Mouse (Mus musculus) midbrain, postnatal 0 days (tissue): Measurements from ENCODE around the gene Apoc2. TPM values are rescaled to one million over a fixed set of nuclear protein-coding genes. Genes with fewer than 3 reads are reported as not detected.
A peak's percentile ranks its signal among the peaks of the same experiment; 100 is the strongest.

Experiments
- ATAC-seq: fragments of 200-750 bp; cut with Nextera tagmentation; 2 replicates; pipeline ENCODE4 v1.8.0; 2017; ENCODE audit warnings: moderate number of reproducible peaks, mild to moderate bottlenecking, moderate TSS enrichment, moderate library complexity; ENCODE audit not compliant: low FRiP score
- DNase-seq: peaks from one replicate; pipeline ENCODE4 v3.0.0-alpha.2; 2015; ENCODE audit warnings: low spot score
- H3K27ac ChIP-seq: fragments of 300-500 bp; sonication (generic); 2 replicates; pipeline ENCODE4 v1.5.1; 2014; ENCODE audit warnings: low read depth, mild to moderate bottlenecking, low read length, mixed read lengths
- H3K27me3 ChIP-seq: fragments of 300-500 bp; sonication (generic); 2 replicates; pipeline ENCODE4 v1.6.1; 2014; ENCODE audit warnings: low read length, control low read depth, mixed read lengths; ENCODE audit not compliant: insufficient read depth
- H3K36me3 ChIP-seq: fragments of 300-500 bp; sonication (generic); 2 replicates; pipeline ENCODE4 v1.6.1; 2014; ENCODE audit warnings: low read length, control low read depth, mixed read lengths; ENCODE audit not compliant: insufficient read depth
- H3K4me1 ChIP-seq: fragments of 300-500 bp; sonication (generic); 2 replicates; pipeline ENCODE4 v1.6.1; 2014; ENCODE audit warnings: mild to moderate bottlenecking, control low read depth, antibody characterized with exemption, low read length, mixed read lengths; ENCODE audit not compliant: insufficient read depth
- H3K4me2 ChIP-seq: fragments of 300-500 bp; sonication (generic); 2 replicates; pipeline ENCODE4 v1.6.1; 2014; ENCODE audit warnings: low read depth, mild to moderate bottlenecking, low read length, mixed read lengths; ENCODE audit not compliant: poor library complexity, severe bottlenecking
- H3K4me3 ChIP-seq: fragments of 300-500 bp; sonication (generic); 2 replicates; pipeline ENCODE4 v1.5.1; 2014; ENCODE audit warnings: low read depth, mild to moderate bottlenecking, low read length, moderate library complexity
- H3K9ac ChIP-seq: fragments of 300-500 bp; sonication (generic); replicated peaks from 2 replicates; pipeline ENCODE4 v1.6.1; 2014; ENCODE audit warnings: mild to moderate bottlenecking, low read length, moderate library complexity, mixed read lengths; ENCODE audit not compliant: poor library complexity, severe bottlenecking
- H3K9me3 ChIP-seq: fragments of 300-500 bp; sonication (generic); 2 replicates; pipeline ENCODE4 v1.6.1; 2016; ENCODE audit warnings: low read length, control low read depth
- CTCF ChIP-seq: IDR thresholded peaks from 2 replicates; pipeline ENCODE4 v1.5.1; 2016; ENCODE audit warnings: antibody characterized with exemption, mild to moderate bottlenecking
- WGBS: fragments of 180-500 bp; shearing (Covaris S2); extraction: QIAGEN DNeasy Blood & Tissue Kit; methylation state at CpG from one replicate; pipeline ENCODE4 v1.1.7; 2014; 5-methylcytosine and 5-hydroxymethylcytosine counted together
- polyA plus RNA-seq: library from polyadenylated mRNA; unstranded; fragments of >200 nt; fragmentation: Nextera tagmentation; extraction: Ambion mirVana; gene quantifications from 2 replicates; pipeline ENCODE4 v1.2.1, GENCODE M21; 2015
- total RNA-seq: library from RNA; depleted of rRNA; stranded (reverse); fragments of >200 nt; gene quantifications from 2 replicates; pipeline ENCODE4 v1.2.3, GENCODE M21; 2014

The Apoc2 gene
- total and polyA plus RNA-seq, 2 experiments from 2014 or later = 0.30 TPM; not detected in 1

DNA sequence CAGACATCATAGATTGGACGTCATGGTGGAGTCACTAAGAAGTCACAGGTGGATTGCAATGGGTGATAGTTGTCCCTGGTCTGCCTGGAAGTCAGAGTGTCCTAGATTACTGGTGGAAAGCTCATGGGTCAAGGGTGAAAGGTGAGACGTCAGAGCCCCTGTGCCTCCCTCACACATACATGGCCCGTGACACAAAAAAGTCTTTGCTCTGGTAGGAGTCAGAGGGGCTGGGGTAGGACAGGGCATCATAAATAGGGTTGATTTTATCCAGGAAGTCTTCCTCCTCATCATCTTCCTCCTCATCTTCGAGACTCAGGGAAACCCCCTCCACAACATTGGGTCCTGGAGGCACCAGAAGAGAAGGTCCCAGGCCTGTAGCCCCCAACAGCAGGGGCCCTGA lies 39.6 kb upstream of the Apoc2 start:
- DNase-seq (no peak), ATAC-seq (no peak)
- 97% methylated on average over 4 of the region's 4 CpGs for WGBS
- Histone ChIP-seq H3K27ac (no peak overlapping the region), H3K9ac (no peak overlapping the region), H3K36me3 (no peaks in the 10 kb centered on the region), H3K4me3 (no peak overlapping the region), H3K27me3 (no peaks in the 10 kb centered on the region), H3K9me3 (0 out of 2 replicates have a peak, but pooled peaks cover 3% of the 10 kb centered on the region), H3K4me2 (no peak overlapping the region), H3K4me1 (no peaks in the 10 kb centered on the region; the same call in 1 of the 2 replicates)
- no peak for TF ChIP-seq CTCF

DNA sequence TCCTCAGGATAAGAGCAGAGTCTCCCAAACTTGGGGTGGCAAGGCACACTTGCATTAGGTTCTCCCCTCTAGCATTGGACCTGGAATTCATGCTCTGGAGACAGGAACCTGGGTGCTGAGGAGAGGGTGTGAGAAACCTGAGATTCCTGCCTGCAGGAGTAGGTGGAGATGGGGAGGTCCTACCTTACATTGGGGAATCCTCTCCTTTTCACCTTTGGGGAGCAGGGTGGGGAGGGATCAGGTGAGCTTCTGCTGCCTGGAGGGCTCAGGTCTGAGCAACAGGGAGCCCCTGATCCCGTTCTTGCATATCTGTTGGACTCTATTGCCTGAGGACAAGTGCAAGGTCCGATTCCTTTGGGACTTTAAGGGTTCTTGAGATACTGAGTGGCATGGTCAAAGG lies 39.1 kb upstream of the Apoc2 start:
- no peak for TF ChIP-seq CTCF
- H3K9me3 ChIP-seq = 0 out of 2 replicates have a peak, but pooled peaks cover 3% of the 10 kb centered on the region
- 85% methylated on average over 2 of the region's 2 CpGs for WGBS
- ATAC-seq (no peak), DNase-seq (no peak)
- H3K36me3 ChIP-seq = peaks cover 5% of the 10 kb centered on the region; the same call in 1 of the 2 replicates
- H3K4me1 ChIP-seq = no peaks in the 10 kb centered on the region; the same call in 1 of the 2 replicates
- no peaks in the 10 kb centered on the region for H3K27me3 ChIP-seq
- peak overlapping the region; percentile 54; the same call in 1 of the 2 replicates for H3K9ac ChIP-seq
- H3K4me2 ChIP-seq = peak overlapping the region; percentile 46; the same call in 1 of the 2 replicates
- peak overlapping the region; percentile 88 for H3K27ac ChIP-seq
- no peak overlapping the region for H3K4me3 ChIP-seq

DNA sequence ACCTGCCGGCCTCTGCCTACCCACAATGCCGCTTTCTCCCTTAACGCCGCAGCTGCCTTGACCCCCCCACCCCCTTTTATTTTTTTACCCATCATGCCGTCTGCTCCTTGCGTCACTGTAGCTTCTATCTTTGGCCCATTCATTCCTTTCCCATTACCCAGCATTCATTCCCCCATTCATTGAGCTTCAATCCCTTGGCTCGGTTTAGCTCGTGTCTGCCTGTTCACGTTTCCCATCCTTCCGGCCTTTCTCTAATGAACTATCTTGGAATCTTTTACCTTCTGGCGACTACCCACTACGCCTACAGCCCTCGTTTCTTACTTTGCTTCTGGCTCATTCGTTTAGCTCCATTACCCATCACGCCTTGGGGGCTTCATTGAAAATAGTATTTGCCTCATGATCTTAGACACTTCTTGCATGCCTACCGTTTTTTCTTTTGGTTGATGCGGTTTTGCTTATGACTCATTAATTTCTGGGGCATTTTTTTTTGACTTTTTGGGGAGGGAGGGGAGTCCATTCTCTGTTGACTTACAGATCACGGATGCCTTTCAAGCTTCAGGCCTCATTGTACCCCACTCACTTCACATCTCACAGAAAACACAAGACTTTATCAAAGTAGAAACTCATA lies 38.4 kb upstream of the Apoc2 start:
- 0 out of 2 replicates have a peak, but pooled peaks cover 2% of the 10 kb centered on the region for H3K9me3 ChIP-seq
- WGBS = 5% methylated on average over 18 of the region's 18 CpGs
- H3K4me2 ChIP-seq = peak overlapping the region; percentile 46
- peak overlapping the region; percentile 28 for H3K4me3 ChIP-seq
- no peaks in the 10 kb centered on the region; the same call in 1 of the 2 replicates for H3K4me1 ChIP-seq
- DNase-seq = no peak
- peaks cover 10% of the 10 kb centered on the region for H3K36me3 ChIP-seq
- peak overlapping the region; percentile 88 for H3K27ac ChIP-seq
- no peaks in the 10 kb centered on the region for H3K27me3 ChIP-seq
- no peak for ATAC-seq
- TF ChIP-seq CTCF = no peak
- H3K9ac ChIP-seq = peak overlapping the region; percentile 54; the same call in 1 of the 2 replicates

DNA sequence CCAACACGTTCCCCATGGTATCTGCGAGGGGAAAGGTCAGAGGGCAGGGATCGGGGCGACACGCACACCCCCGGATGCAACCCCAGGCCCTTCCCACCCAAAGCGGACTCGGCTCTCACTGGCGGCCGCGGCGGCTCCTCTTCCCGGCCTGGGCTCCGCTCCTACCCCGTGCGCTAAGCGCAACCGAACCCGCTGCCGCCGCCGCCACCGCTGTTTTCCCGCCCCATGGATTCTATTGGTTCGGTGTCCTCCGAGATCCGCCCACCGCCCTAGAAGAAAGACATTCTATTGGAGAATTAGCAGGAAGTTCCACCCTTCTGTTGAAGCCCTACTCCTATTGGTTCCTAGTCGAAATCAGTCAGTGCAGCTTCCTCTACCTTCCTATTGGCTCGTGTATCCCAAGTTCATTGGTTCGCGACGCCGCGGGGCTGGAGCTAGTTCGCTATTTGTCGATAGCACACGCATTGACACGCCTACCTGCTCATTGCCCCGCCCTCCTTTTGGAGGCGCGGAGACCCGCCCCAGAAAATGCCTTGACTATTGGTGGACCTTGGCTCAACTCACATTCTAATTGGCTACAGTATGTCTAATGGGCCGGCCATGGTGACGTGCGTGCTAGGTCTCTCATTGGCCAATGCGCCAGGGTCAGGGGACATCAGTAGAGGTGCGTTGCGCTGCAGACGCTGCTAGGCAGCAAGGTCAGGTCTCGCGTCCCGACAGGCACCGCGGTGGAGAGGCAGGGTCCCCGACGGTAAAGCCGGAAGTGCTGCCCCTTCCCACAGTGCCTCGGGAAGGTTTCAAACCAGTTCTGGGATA lies 37.7 kb upstream of the Apoc2 start, which contains the start of gene Tomm40:
Gene Tomm40 (minus strand): TSS at position 200 of the 816 bp plus-strand sequence.
- Histone ChIP-seq H3K4me1 (no peaks in the 10 kb centered on the region; the same call in 1 of the 2 replicates), H3K9me3 (no peaks in the 10 kb centered on the region), H3K27me3 (no peaks in the 10 kb centered on the region), H3K4me3 (peak within 1 kb of the TSS; percentile 99), H3K36me3 (peaks cover 13% of the 10 kb centered on the region), H3K9ac (peak within 1 kb of the TSS; percentile 92), H3K4me2 (peak within 1 kb of the TSS; percentile 97), H3K27ac (peak within 1 kb of the TSS; percentile 88)
- peak; percentile 100 for DNase-seq
- TF ChIP-seq CTCF = no peak
- ATAC-seq = peak; percentile 98
- under 1% methylated on average over 58 of the region's 59 CpGs for WGBS

DNA sequence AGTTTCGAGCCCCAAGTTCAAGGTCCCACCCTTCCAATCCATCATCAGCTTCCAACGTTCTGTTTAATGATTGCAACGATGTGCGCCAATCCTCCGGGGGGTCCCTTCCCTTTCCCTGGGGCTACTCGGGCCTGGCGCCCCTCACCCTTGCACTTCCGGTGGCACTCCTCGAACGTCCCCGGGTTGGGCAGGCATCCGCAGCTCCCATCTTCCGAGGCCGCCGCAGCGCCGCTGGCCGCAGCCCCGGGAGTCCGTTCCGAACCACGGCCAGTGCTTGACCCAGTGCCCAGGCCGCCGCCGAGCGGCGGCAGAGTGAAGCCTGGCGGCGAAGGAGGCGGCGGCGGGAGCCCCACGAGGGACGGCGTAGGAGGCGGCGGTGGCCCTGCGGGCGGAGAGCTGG lies 37.1 kb upstream of the Apoc2 start:
- no peak for TF ChIP-seq CTCF
- Histone ChIP-seq H3K36me3 (peaks cover 14% of the 10 kb centered on the region), H3K9ac (peak overlapping the region; percentile 92), H3K27me3 (no peaks in the 10 kb centered on the region), H3K9me3 (no peaks in the 10 kb centered on the region), H3K4me1 (no peaks in the 10 kb centered on the region; the same call in 1 of the 2 replicates), H3K4me3 (peak overlapping the region; percentile 99), H3K4me2 (peak overlapping the region; percentile 97), H3K27ac (peak overlapping the region; percentile 80)
- DNase-seq (peak; percentile 6), ATAC-seq (no peak)
- under 1% methylated on average over 37 of the region's 39 CpGs for WGBS
